Mouse (Mus musculus) lung, adult 18-20 months (tissue): ENCODE results near the gene Plet1.

ENCODE experiments used
- DNase-seq, 2 experiments: peaks; one replicate each; pipeline ENCODE4 v3.0.0; 2022; ENCODE audit warnings: mixed read lengths in 2 of 2

Plet1 gene

DNA sequence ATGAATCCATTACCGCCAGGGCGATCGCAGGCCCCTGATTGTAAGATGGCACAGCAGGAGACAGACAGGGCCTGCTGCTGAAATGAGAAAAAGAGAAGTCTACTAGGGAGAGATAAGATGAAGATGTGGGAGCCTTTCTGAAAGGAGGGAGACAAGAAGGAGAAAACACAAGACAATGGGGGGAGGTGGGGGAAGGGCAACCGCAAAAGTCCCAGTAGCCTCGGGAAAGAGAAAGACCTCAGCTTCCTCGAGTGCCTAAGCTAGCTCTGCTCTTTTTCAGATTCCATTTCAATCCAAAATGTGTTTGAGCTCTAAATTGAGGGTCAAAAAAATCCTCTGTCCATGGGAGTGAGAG is 1.8 kb downstream of the Plet1 start:
- no peak for DNase-seq

GRCm38 (mm10) chr9:50496546-50496945 is 2.2 kb downstream of the Plet1 start:
- DNase-seq: no peak

DNA sequence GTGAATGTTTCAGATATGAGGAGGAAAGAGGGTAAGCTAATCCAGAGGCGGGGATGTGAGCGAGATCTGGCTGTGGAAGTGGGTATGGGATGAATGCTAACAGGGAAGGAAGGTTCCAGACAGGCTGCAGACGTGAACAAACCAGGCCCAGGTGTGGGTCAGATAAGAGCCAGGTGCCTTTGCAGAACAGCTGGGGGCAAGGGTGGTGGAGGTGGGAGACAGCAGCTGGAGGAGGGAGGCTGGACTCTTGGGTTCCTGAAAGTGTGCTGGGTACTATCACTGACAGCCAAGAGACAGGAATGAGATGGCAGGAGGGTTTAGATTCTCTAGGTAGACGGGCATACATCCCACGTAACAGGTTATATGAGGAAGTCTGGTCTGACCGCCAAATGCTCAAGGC is 2.8 kb downstream of the Plet1 start:
- no peak for DNase-seq

- DNase-seq: no peak
Observed at GRCm38 (mm10) chr9:50497536-50497935, 3.2 kb downstream of the Plet1 start.

GRCm38 (mm10) chr9:50498815-50499214 is 4.5 kb downstream of the Plet1 start:
- DNase-seq: peak in 1 of 2 experiments; percentile 11

DNA sequence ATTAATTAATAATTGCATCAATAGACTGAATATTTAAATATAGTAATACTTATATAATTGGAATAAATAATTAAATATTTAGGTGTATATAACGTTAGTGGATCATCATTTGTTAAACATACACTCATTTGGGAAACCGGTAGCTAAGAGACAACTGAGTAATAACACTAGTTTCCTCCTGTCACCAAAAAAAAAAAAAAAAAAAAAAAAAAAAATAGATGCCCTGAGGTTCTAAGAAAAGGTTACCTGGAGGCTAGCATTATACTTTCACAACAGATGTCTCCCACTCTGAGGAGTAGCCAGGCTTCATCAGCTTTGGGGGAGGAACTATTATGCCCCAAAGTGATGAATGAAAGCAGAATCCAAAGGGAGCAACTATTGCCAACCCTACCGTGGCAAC is 5.5 kb downstream of the Plet1 start:
- DNase-seq: no peak

DNA sequence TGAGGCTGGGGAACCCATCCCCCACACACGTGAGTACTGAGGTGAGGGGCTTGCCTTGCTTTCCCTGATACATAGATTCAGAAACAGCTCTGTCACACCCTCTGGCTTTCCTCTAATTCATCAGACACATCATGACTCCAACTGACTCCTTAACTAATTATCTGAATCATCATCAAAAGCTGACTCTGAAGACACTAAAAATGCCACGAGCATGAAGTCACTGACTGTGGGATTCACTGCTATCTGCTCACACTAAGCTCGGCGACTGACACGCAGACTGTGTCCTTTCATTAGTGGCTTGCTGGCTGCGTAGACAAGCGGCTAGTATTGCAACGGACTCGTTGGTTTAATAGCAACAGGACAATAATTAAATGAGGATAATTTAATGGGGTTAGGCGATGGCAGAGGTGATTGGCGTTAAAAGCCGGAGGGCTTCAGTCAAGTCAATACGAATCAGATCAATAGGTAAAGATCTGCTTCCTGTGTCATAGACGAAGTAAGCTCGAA is 6.2 kb downstream of the Plet1 start:
- DNase-seq: no peak

DNA sequence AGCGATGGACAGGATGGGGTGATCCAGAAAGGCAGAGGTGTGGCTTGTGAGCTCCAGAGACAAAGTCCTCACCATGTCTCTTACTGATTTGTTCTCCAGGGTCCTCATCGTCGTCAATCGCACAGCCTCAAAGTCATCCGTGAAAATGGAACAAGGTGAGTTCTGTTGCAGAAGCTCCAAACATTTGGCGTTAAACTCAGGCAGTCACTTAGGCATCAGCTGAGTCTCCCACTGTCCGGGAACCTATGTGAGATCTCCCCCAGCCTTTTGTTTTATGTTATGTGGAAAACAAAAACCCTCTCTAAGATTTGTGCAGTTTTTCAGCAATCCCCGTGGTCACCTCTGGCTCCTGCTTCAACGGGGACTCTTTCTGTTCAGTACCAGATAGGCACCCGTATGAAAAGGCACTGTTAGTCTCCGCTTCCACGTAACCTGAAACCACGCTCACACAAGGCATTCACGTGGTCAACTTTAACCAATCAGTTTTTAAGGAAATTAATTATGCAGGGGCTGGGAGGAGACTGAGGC is 6.7 kb downstream of the Plet1 start:
- DNase-seq: no peak

DNA sequence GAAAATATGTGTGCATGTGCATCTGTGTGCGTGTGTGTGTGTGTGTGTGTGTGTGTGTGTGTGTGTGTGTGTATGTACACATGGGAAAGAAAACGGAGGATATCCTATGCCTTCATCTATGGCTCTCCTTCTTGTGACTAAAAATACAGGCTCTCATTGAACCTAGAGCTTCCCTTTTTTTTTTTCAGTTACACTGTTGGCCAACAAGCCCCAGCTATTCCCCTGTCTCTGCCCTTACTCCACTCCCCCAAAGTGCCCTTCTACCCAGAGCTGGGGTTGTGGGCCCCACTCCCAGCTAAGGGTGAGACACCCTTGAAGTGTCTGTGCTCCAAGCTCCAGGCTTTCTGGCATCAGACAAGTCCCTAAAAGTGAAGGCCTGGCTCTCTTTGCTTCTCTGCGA is 8.6 kb downstream of the Plet1 start:
- DNase-seq: no peak

DNA sequence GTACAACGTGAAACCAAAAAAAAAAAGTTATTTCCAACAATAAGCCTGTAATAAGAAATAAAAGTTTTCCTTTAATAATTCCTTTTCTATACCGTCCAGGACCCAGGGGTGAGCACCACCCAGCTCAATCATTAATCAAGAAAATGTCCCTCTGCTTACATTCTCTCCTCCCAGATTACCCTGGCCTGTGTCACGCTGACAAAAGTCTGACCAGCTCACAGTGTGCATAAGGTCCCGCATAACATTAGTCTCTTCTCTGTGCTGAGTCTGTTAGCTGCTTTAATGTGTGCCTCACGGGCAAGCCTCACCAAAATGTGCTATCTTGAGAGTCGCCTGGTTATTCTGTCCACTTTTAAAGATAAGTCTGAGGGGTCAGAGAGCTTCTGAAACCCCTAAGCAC is 11.1 kb downstream of the Plet1 start:
- no peak for DNase-seq

GRCm38 (mm10) chr9:50507570-50507969 is 13.2 kb downstream of the Plet1 start:
- DNase-seq: no peak

- no peak for DNase-seq
Observed at GRCm38 (mm10) chr9:50515462-50515861, 21.1 kb downstream of the Plet1 start.

- DNase-seq: no peak
Observed at GRCm38 (mm10) chr9:50518781-50519180, 24.5 kb downstream of the Plet1 start.

GRCm38 (mm10) chr9:50520748-50521147 is 26.4 kb downstream of the Plet1 start:
- no peak for DNase-seq

DNA sequence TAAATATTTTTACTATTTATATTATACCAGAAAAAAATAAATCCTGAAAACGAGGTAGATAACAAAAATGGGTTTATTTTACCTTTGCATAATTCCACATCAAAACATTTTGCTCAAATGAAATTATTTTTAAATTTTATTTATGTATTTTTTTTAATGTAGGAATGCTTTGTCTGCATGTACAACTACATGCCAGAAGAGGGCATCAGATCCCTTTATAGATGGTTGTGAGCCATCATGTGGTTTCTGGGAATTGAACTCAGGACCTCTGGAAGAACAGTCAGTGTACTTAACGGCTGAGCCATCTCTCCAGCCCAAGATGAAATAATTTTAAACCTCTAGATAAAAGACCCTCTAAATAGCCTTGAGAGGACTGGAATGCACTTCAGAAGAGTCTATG is 27.2 kb downstream of the Plet1 start:
- no peak for DNase-seq

GRCm38 (mm10) chr9:50522574-50522973 is 28.2 kb downstream of the Plet1 start:
- peak in 1 of 2 experiments; percentile 23 for DNase-seq

DNA sequence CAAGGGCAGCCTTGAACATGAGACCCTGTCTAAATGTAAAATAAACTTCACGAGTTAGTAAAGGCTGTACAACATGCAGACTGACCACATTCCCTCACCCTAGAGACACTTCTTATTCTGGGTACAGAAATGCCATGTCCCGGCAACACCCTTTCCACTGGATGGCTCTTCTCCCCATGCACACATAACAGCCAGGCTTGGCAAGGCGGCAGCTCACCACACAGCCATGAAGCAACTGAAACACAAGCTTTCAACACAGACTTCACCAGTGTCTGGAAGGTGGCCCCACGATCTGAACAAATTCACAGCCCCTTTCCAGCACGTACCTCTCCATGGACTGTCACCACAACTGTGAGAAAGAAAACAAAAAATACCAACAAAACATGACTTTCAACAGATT is 30.6 kb downstream of the Plet1 start:
- DNase-seq: no peak

DNA sequence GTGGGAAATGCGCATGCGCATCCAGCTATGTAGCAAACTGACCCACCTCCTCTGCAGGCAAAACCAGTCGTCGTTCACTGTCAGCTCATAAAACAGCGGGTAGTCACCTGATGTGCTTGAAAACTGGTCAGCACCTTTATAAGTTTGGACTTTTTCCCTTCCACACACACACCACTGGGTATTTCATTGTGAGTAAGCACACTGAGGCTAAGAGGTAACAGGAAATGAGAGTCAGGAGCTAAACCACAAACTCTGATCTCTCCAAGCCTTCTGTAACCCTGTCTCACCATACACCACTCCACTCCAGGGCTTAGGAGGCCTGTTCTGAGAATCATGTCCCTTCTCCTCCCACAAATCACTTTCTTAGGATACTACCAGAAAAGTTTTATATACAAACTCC is 31.3 kb downstream of the Plet1 start:
- no peak for DNase-seq

DNA sequence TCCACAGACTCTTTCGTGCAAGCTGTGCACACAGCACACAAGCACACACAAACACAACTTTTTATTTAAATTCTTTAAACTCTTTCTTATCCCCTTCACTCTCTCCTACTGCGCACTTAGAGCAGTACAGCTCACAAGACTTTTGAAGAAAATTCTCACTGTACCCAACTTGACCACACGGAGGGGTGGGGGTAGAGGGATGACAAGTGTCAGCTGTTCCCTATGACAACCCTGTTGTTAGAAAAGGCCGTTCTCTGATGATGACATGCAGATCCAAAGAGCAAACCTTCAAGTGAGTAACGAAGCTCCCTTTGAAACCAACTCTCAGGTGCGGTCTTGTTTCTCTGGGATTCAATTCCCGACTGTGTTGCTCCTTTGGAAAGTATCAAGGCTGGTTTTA is 33.5 kb downstream of the Plet1 start:
- no peak for DNase-seq

GRCm38 (mm10) chr9:50528293-50528892 is 34.1 kb downstream of the Plet1 start, which contains the start of gene Pts:
TSS of gene Pts (minus strand) at chr9:50528724.
- peak; percentile 96 to 98 for DNase-seq

DNA sequence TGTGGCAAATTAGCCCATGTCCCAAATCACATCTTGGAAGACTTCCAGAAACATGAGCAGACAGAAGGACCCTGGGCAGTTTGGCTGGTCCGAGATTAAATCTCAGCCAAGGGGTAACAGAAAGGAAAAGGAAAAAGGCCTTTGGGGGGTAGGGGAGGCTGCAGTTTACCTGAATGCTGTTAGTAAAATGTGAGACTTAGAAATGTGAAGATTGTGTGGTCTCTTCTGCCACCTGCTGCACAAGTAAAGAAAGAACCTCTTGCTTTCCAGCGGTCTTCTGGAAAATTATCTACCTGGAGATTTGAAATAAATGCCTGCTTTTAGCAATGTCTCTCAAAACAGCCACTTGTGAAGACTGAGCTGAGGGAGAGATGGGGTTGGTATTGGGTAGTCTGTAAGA is 36.6 kb downstream of the Plet1 start:
- no peak for DNase-seq

GRCm38 (mm10) chr9:50533328-50533727 is 39.0 kb downstream of the Plet1 start:
- peak in 1 of 2 experiments; percentile 46 for DNase-seq

DNA sequence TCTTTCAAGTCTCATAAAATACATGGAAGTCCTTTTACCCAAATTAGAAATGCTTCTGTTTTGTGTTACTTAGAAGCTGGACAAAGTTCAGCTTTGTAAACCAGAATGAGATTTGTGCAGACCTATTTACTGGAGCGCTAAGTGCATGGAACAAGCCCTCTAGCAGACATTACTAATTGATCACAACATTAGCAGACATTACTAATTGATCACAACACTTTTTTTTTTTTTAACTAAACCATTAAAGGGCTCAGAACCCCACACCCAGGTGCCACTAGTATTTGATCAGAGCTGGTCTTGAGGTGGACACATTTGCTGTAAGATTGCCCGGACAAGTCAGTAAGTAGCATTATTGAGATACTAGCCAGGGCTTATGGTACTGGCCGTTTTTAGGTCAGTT is 39.5 kb downstream of the Plet1 start:
- DNase-seq: no peak

GRCm38 (mm10) chr9:50535930-50536329 is 41.6 kb downstream of the Plet1 start:
- DNase-seq: peak; percentile 48 to 70

GRCm38 (mm10) chr9:50536603-50537135 is 42.3 kb downstream of the Plet1 start:
- DNase-seq: no peak
